Mouse (Mus musculus) granulocyte monocyte progenitor cell, adult 5-6 weeks (primary cell): ENCODE data around the gene Klb. TPM values are rescaled to one million over a fixed set of nuclear protein-coding genes. Genes with fewer than 3 reads are reported as not detected.

ENCODE experiments used
- total RNA-seq, 2 experiments: library from RNA; stranded (forward) in 1 of 2; stranded (reverse) in 1 of 2; fragments of 200-712, 200-1000 nt in 1 of 2; fragments of >200 nt in 1 of 2; fragmentation: Nextera tagmentation in 1 of 2; gene quantifications; 2 replicates each; pipeline ENCODE4 v1.2.3; 2014 to 2017

Gene Klb
- total RNA-seq, 2 experiments from 2014 or later, result not detected

Other genes starting within 250 kb of the Klb start
- gene Klhl5, start 240.8 kb upstream of the Klb start, total RNA-seq (2014; fragmentation: Nextera tagmentation), result 96.8 and 101 TPM in 2 replicates
- gene Klhl5, start 240.8 kb upstream of the Klb start, total RNA-seq (2017), result 73.9 and 75.1 TPM in 2 replicates
- 5.2 and 6.3 TPM in 2 replicates for gene Wdr19, start 148.6 kb upstream of the Klb start, total RNA-seq (2014; fragmentation: Nextera tagmentation)
- 3.8 and 4.4 TPM in 2 replicates for gene Wdr19, start 148.6 kb upstream of the Klb start, total RNA-seq (2017)
- 78.7 and 111 TPM in 2 replicates for gene Rfc1, start 12.6 kb upstream of the Klb start, total RNA-seq (2014; fragmentation: Nextera tagmentation)
- 128 and 130 TPM in 2 replicates for gene Rfc1, start 12.6 kb upstream of the Klb start, total RNA-seq (2017)
- 3,342 and 3,430 TPM in 2 replicates for gene Rpl9, start 43.1 kb downstream of the Klb start, total RNA-seq (2014; fragmentation: Nextera tagmentation)
- 1,568 and 2,000 TPM in 2 replicates for gene Rpl9, start 43.1 kb downstream of the Klb start, total RNA-seq (2017)
- gene Lias, start 43.2 kb downstream of the Klb start, total RNA-seq (2014; fragmentation: Nextera tagmentation), result 34.2 and 43.8 TPM in 2 replicates
- 40.3 and 50.7 TPM in 2 replicates for gene Lias, start 43.2 kb downstream of the Klb start, total RNA-seq (2017)
- 54.7 and 56.1 TPM in 2 replicates for gene Ugdh, start 87.6 kb downstream of the Klb start, total RNA-seq (2014; fragmentation: Nextera tagmentation)
- gene Ugdh, start 87.6 kb downstream of the Klb start, total RNA-seq (2017), result 76.1 and 83.4 TPM in 2 replicates
- not detected in 2 replicates for gene Gm43552, start 144.5 kb downstream of the Klb start, total RNA-seq (2014; fragmentation: Nextera tagmentation)
- gene Gm43552, start 144.5 kb downstream of the Klb start, total RNA-seq (2017), result not detected in 2 replicates
- 127 and 147 TPM in 2 replicates for gene Smim14, start 188.9 kb downstream of the Klb start, total RNA-seq (2014; fragmentation: Nextera tagmentation)
- 95.5 and 104 TPM in 2 replicates for gene Smim14, start 188.9 kb downstream of the Klb start, total RNA-seq (2017)
- 151 and 175 TPM in 2 replicates for gene Ube2k, start 188.9 kb downstream of the Klb start, total RNA-seq (2014; fragmentation: Nextera tagmentation)
- gene Ube2k, start 188.9 kb downstream of the Klb start, total RNA-seq (2017), result 34.3 and 49.7 TPM in 2 replicates